Mouse (Mus musculus): ENCODE results near the gene Phb. TPM values are rescaled to one million over a fixed set of nuclear protein-coding genes. Genes with fewer than 3 reads are reported as not detected.
"Not testable (repeated sequence)": the region's sequence is repeated elsewhere in the genome, so short reads cannot be mapped to it uniquely, and the experiment has no call there.

The Phb gene
- total RNA-seq, 2 experiments from 2014 or later = 179 to 189 TPM

- ATAC-seq (replicated peaks; ENCODE audit: low FRiP score, low TSS enrichment, poor library complexity, severe bottlenecking) = peak; percentile 68
Observed at GRCm38 (mm10) chr11:95648827-95649226, 17.9 kb upstream of the Phb start.

DNA sequence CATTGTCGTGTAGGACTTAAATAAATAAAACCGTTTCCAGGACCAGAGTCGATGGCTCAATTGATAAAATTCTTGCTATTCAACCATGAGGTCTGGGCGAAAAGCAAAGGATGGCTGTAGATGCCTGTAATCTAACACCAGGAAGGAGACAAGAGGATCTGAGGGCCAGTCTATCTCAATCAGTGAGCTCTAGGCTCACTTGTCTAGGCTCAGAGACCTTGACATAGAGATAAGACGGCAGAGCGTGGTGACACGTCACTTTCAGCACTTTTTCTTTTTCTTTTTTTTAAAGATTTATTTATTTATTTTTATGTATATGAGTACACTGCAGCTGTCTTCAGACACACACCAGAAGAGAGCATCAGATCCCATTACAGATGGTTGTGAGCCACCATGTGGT, 17.2 kb upstream of the Phb start:
- no peak for ATAC-seq (replicated peaks; ENCODE audit: low FRiP score, low TSS enrichment, poor library complexity, severe bottlenecking)

GRCm38 (mm10) chr11:95650001-95650400, 16.8 kb upstream of the Phb start:
- no peak for ATAC-seq (replicated peaks; ENCODE audit: low FRiP score, low TSS enrichment, poor library complexity, severe bottlenecking)

DNA sequence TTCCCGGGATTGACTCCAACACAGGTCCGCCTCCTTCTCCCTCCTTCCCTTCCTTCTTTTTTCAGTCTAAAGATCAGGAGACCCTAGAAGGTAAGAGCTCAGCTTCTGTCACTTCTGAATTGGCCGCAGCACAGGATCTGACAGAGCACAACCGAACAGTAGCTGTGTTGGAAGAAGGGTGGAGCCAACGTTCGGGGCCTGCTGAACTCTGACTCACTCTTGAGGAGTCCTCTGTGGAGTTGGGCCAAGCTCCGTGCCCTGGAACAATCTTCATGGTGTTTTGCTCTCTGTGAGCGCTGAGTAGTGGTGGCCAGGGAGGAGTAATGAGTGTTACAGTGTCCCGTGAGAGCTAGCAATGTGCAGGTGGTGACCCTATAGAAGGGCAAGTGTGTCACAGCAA, 15.8 kb upstream of the Phb start:
- no peak for ATAC-seq (replicated peaks; ENCODE audit: low FRiP score, low TSS enrichment, poor library complexity, severe bottlenecking)

GRCm38 (mm10) chr11:95657449-95657848, 9.3 kb upstream of the Phb start:
- no peak for ATAC-seq (replicated peaks; ENCODE audit: low FRiP score, low TSS enrichment, poor library complexity, severe bottlenecking)

DNA sequence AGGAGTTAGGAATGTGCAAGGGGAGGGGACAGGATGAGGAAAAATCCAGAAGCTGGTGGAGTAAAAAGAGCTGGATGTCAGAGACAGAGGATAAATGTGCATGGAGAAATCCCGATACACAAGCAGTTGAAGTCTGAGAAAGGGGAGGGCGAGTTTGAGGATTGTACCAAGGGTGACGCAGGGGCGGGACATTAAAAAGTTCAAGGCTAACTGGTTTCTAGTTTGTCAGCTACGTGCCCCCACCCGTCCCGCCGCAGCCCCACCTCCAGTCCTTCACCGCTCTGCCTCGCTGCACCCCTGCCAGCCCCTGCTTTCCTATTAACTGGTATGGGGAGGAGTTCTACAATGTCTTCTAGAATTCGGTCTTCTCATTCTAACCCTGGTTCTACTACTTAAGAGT, 420 bp downstream of the Phb start:
- ATAC-seq (replicated peaks; ENCODE audit: low FRiP score, low TSS enrichment, poor library complexity, severe bottlenecking) = peak; percentile 82

DNA sequence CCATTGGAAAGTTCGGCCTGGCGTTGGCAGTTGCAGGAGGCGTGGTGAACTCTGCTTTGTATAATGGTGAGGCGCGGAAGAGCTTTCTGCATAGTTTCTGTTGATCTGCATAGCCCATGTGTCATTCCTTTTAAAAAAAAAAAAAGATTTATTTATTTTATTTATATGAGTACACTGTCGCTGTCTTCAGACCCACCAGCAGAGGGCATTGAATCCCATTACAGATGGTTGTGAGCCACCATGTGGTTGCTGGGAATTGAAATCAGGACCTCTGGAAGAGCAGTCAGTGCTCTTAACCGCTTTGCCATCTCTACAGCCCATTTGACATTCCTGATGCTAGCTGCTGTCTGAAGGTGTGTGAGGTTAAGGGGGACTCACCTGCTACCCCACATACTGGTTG, 1.3 kb downstream of the Phb start:
- not testable (repeated sequence) for ATAC-seq (replicated peaks; ENCODE audit: low FRiP score, low TSS enrichment, poor library complexity, severe bottlenecking)

DNA sequence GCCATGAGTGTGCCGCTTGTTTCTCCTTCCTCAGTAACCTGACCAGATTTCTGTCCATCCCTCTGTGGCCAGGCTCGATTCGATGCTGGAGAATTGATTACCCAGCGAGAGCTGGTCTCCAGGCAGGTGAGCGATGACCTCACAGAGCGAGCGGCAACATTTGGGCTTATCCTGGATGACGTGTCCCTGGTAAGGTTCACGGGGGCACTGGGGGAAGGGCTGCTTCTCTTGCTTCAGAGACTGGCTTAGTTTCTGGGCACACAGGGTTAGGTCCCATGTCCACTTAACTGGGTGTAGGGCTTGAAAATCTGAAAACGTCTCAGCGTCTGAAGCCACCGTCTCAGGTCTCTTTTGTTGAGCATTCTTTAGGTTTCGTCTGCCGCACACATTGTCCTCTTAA, 8.7 kb downstream of the Phb start:
- ATAC-seq (replicated peaks; ENCODE audit: low FRiP score, low TSS enrichment, poor library complexity, severe bottlenecking) = no peak

- no peak for ATAC-seq (replicated peaks; ENCODE audit: low FRiP score, low TSS enrichment, poor library complexity, severe bottlenecking)
Observed at GRCm38 (mm10) chr11:95676307-95676706, 9.6 kb downstream of the Phb start.

DNA sequence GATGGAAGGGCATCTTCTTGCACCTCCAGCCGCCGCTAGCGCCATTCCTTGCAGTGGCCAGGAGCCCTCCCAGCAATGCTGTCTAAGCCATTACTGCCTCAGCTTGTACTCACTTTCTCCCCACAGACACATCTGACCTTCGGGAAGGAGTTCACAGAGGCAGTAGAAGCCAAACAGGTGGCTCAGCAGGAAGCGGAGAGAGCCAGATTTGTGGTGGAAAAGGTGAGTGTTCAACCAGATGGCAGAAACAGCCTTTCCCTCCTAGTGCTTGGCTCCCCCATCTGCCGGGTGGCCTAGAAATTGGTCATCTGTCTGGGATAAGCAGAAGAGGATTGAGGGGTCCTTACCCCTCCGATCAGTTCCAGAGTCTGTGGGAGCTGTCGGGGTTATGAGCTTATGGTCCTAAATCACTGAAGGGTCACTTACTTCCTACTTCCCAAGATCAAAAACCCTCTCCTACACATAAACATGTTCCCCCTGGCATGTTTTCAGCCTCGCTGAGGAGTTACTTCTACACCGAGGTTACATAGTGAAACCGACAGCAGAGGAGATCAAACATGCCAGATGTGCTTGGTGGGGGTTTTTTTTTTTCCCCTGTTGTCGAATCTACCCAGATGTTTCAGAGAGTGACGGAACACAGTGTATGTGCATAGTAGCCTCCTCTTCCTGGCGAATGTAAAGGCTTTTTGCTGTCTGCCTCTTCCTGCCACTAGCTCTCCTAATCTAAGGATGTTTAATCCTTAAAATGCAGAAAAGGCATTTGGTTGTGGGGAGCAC, 11.4 kb downstream of the Phb start:
- ATAC-seq (replicated peaks; ENCODE audit: low FRiP score, low TSS enrichment, poor library complexity, severe bottlenecking) = no peak

DNA sequence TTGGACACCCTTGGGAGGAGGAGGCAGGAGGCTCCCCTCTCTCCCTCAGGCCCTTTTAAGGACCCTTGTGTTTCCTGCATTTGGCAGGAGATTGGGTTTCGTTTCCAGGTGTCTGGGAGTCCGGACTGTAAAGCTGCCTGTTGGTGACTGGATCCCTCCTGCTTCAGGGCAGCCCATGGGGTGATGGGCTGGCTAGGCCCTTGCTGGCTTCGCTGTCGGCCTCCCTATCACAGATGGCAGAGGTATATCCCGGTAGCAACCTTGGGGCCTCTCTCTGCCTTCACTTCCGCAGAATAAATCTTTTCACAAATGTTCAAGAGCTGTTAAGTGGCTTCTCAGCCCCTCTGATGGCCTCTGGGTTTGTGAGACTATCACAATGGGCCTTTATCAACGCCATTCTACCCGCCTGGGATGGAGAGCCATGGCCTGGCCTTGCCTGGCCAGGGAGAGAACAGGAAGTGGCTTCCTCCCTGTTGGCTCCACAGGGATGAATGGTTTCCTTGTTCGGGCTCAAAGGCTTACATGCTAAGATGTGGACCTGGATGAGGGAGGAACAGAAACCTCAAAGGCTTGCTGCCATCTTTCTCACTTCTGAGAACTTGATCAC, 15.3 kb downstream of the Phb start:
- ATAC-seq (replicated peaks; ENCODE audit: low FRiP score, low TSS enrichment, poor library complexity, severe bottlenecking) = no peak

DNA sequence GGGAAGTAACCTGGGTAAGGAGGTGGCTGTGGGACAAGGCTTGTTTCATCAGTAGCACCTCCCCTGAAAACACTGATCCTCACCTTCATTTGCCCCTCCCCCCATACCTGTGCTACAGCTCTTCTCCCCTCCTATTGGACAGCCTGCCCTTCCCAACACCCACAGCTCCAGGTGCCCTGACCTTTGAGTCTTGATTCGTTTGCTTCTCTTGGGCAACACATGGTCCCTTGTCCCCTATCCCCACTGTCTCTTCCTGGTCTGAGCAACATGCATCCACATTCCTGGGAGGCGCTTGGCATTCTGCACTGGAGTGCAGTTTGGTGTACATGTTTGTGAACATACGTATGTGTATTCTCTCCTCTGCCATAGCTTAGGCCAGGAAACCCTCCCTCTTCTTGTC, 16.2 kb downstream of the Phb start:
- no peak for ATAC-seq (replicated peaks; ENCODE audit: low FRiP score, low TSS enrichment, poor library complexity, severe bottlenecking)

- peak; percentile 38; the same call in 1 of the 2 replicates for ATAC-seq (replicated peaks; ENCODE audit: low FRiP score, low TSS enrichment, poor library complexity, severe bottlenecking)
Observed at GRCm38 (mm10) chr11:95686031-95686430, 19.3 kb downstream of the Phb start.

GRCm38 (mm10) chr11:95687084-95687656, 20.4 kb downstream of the Phb start:
- ATAC-seq (replicated peaks; ENCODE audit: low FRiP score, low TSS enrichment, poor library complexity, severe bottlenecking) = no peak

GRCm38 (mm10) chr11:95688515-95688914, 21.8 kb downstream of the Phb start:
- peak; percentile 44 for ATAC-seq (replicated peaks; ENCODE audit: low FRiP score, low TSS enrichment, poor library complexity, severe bottlenecking)

DNA sequence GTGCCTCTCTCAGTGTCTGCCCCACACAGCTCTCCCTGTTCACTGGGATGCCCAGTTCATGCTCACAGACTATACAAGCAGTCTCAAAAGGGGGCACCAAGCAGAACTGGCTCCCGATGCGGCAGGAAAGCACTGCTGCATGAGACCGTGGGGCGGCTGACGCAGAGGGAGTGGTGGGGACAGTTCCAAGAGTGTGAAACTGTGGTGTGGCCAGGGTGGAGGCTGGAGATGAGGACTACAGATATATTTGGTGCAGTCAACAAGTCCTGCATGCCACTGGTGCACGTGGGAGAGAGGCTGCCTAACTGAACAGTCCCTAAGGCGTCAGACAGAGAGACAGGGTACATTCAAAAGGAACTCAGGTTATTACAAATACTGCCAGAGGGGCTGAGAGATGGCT, 22.2 kb downstream of the Phb start:
- peak; percentile 71 for ATAC-seq (replicated peaks; ENCODE audit: low FRiP score, low TSS enrichment, poor library complexity, severe bottlenecking)

GRCm38 (mm10) chr11:95689544-95689943, 22.8 kb downstream of the Phb start:
- ATAC-seq (replicated peaks; ENCODE audit: low FRiP score, low TSS enrichment, poor library complexity, severe bottlenecking) = no peak

- ATAC-seq (replicated peaks; ENCODE audit: low FRiP score, low TSS enrichment, poor library complexity, severe bottlenecking) = no peak
Observed at GRCm38 (mm10) chr11:95698541-95698940, 31.8 kb downstream of the Phb start.

- peak; percentile 92 for ATAC-seq (replicated peaks; ENCODE audit: low FRiP score, low TSS enrichment, poor library complexity, severe bottlenecking)
Observed at GRCm38 (mm10) chr11:95700778-95701739, 34.3 kb downstream of the Phb start.

All from megakaryocyte-erythroid progenitor cell, adult 5-6 weeks (primary cell).